Mouse (Mus musculus) kidney, embryonic 16.5 days (tissue): ENCODE results near the gene Osbpl9. TPM values are rescaled to one million over a fixed set of nuclear protein-coding genes. Genes with fewer than 3 reads are reported as not detected.

ENCODE experiments used
- ATAC-seq: fragments of 200-750 bp; cut with Nextera tagmentation; 2 replicates; pipeline ENCODE4 v1.8.0; 2017; ENCODE audit warnings: moderate TSS enrichment; ENCODE audit not compliant: low FRiP score, low TSS enrichment
- H3K27ac ChIP-seq: fragments of 300-500 bp; sonication (generic); 2 replicates; pipeline ENCODE4 v1.5.1; 2014; ENCODE audit warnings: low read length
- H3K27me3 ChIP-seq: fragments of 300-500 bp; sonication (generic); 2 replicates; pipeline ENCODE4 v1.6.1; 2014; ENCODE audit warnings: low read length, control low read depth, mixed read lengths; ENCODE audit not compliant: insufficient read depth
- H3K36me3 ChIP-seq: fragments of 300-500 bp; sonication (generic); 2 replicates; pipeline ENCODE4 v1.6.1; 2014; ENCODE audit warnings: low read length, control low read depth, mixed read lengths; ENCODE audit not compliant: insufficient read depth
- H3K4me1 ChIP-seq: fragments of 300-500 bp; sonication (generic); 2 replicates; pipeline ENCODE4 v1.6.1; 2014; ENCODE audit warnings: low read length, control low read depth, mixed read lengths; ENCODE audit not compliant: insufficient read depth
- H3K4me2 ChIP-seq: fragments of 300-500 bp; sonication (generic); replicated peaks from 2 replicates; pipeline ENCODE4 v1.6.1; 2014; ENCODE audit warnings: low read depth, low read length
- H3K4me3 ChIP-seq: fragments of 300-500 bp; sonication (generic); 2 replicates; pipeline ENCODE4 v1.5.1; 2014; ENCODE audit warnings: mild to moderate bottlenecking, low read length
- H3K9ac ChIP-seq: fragments of 300-500 bp; sonication (generic); replicated peaks from 2 replicates; pipeline ENCODE4 v1.6.1; 2014; ENCODE audit warnings: low read length
- H3K9me3 ChIP-seq: fragments of 300-500 bp; sonication (generic); 2 replicates; pipeline ENCODE4 v1.6.1; 2016; ENCODE audit warnings: low read length, control low read depth
- WGBS: fragments of 180-500 bp; shearing (Covaris S2); extraction: QIAGEN DNeasy Blood & Tissue Kit; methylation state at CpG from one replicate; pipeline ENCODE4 v1.1.7; 2014; 5-methylcytosine and 5-hydroxymethylcytosine counted together
- polyA plus RNA-seq: library from polyadenylated mRNA; unstranded; fragments of >200 nt; fragmentation: Nextera tagmentation; extraction: Ambion mirVana; gene quantifications from 2 replicates; pipeline ENCODE4 v1.2.1, GENCODE M21; 2015

The Osbpl9 gene
- polyA plus RNA-seq, 1 experiment from 2014 or later: 77.6 TPM

DNA sequence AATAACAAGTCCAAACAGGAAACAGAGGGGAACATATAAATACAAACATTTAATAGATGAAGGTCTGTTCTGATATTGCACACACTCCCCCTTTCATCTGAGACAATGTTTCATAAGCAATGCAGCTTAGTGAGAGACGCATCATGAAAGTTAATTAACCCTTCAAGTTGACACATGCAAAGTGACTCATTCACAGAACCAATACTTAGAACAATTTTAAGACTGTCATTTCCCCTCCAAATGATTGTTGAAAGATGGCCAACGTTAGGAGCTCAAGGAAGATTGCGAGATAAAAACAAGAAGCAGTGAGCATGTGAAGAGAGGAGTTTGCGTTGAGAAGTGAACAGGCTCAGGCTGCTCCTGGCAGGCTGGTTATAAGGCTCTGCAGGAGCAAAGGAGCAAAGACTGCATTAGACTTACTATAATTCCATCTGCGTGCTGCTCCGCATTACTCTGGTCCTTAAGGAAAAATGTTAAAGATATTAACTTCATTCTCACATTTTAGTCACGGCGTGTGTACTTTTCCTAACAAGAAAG, 110.8 kb downstream of the Osbpl9 start:
- WGBS: 88% methylated on average over 8 of the region's 8 CpGs
- Histone ChIP-seq H3K4me3 (no peak overlapping the region), H3K9ac (no peak overlapping the region), H3K9me3 (no peaks in the 10 kb centered on the region), H3K27me3 (no peaks in the 10 kb centered on the region), H3K36me3 (no peaks in the 10 kb centered on the region), H3K27ac (no peak overlapping the region), H3K4me2 (no peak overlapping the region), H3K4me1 (no peaks in the 10 kb centered on the region)
- no peak for ATAC-seq

DNA sequence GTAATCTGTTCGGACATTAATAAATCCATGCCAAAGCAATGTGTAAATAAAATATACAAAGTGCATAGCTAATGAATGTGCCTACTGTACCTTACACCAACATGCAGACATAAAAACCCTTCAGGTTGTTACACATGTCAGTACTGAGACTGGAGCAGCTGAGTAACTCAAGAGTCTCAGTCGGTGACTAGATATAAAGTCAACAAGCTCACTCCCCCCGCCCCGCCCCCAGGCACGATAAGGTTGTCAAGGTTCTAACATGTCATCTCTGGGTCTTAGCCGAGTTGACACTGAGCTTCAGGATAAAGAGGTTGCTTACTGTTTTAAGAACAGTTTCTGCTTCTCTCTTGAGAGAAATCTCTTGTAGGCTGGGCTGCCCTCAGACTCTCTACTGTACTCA, 112.1 kb downstream of the Osbpl9 start:
- Histone ChIP-seq H3K4me2 (no peak overlapping the region), H3K36me3 (no peaks in the 10 kb centered on the region), H3K27me3 (no peaks in the 10 kb centered on the region), H3K9me3 (no peaks in the 10 kb centered on the region), H3K27ac (no peak overlapping the region), H3K4me1 (no peaks in the 10 kb centered on the region), H3K4me3 (no peak overlapping the region), H3K9ac (no peak overlapping the region)
- WGBS: 47% methylated on average over 6 of the region's 6 CpGs
- no peak for ATAC-seq

DNA sequence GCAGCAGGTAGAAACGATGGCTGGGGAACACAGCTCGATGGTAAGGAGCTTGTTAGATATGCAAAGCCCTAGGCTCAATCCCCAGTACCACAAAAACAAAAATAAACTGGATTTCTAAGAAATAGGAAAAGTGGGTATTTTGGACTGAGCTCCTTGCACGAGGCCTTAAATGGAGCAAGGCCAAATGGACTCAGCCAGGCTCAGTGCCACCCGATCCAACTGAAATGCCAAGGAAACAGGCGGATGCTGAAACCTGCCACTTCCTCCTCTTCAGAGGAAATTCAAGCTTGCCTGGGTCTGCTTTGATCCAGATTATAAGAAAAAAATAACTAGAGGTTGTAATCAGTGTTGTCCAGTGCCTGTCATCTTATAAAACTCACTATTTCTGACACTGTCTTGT, 112.9 kb downstream of the Osbpl9 start:
- no peaks in the 10 kb centered on the region for H3K27me3 ChIP-seq
- no peak overlapping the region for H3K4me3 ChIP-seq
- no peaks in the 10 kb centered on the region for H3K36me3 ChIP-seq
- ATAC-seq: no peak
- no peak overlapping the region for H3K9ac ChIP-seq
- WGBS: 90% methylated on average over 5 of the region's 5 CpGs
- H3K4me1 ChIP-seq: no peaks in the 10 kb centered on the region
- H3K4me2 ChIP-seq: no peak overlapping the region
- no peaks in the 10 kb centered on the region for H3K9me3 ChIP-seq
- no peak overlapping the region for H3K27ac ChIP-seq

DNA sequence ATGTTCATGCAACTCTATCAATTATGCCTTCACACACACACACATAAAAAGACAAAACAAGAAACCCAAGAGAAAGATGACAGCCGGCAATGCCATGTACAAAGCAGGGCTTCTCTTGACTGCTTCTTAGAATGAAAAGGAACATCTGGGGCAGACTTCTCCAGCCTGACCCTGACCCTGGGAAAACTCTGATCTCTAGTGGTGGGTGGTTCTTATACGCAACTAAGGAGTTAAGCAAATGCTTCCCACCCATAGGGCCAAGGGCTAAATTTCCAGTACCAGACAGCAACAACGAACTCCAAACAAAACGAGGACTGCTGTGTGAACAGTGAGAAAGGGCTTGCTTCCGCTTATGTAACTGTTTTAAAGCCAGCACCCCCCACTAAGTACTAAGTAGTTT, 122.0 kb downstream of the Osbpl9 start:
- no peak overlapping the region for H3K4me3 ChIP-seq
- H3K36me3 ChIP-seq: peaks cover 12% of the 10 kb centered on the region
- H3K9ac ChIP-seq: no peak overlapping the region
- ATAC-seq: peak; percentile 31; the same call in 1 of the 2 replicates
- H3K9me3 ChIP-seq: no peaks in the 10 kb centered on the region
- WGBS: 53% methylated on average over 5 of the region's 5 CpGs
- H3K27me3 ChIP-seq: no peaks in the 10 kb centered on the region
- H3K27ac ChIP-seq: peak overlapping the region; percentile 29
- H3K4me2 ChIP-seq: no peak overlapping the region
- no peaks in the 10 kb centered on the region for H3K4me1 ChIP-seq

DNA sequence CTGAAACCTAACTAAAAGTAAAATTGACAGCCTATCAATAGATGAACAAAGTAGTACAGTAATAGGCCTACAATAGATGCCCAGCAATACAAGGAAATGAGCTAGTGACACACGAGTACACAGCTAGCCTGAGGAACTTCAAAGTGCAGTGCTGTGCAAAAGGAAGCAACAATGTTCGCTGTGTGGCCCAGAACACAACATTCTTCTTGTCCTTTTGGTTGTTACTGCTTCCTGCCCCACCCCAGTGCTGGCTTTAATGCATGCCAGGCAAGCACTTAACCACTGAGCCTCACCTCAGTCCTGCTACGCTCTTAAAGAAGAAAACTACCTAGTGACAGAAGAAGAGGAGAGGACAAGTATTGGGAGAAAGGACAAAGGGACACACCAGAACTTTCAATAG, 122.4 kb downstream of the Osbpl9 start:
- Histone ChIP-seq H3K9me3 (no peaks in the 10 kb centered on the region), H3K27ac (peak overlapping the region; percentile 29), H3K27me3 (no peaks in the 10 kb centered on the region), H3K4me2 (no peak overlapping the region), H3K4me3 (no peak overlapping the region), H3K4me1 (no peaks in the 10 kb centered on the region), H3K9ac (no peak overlapping the region), H3K36me3 (peaks cover 12% of the 10 kb centered on the region)
- ATAC-seq: no peak
- WGBS: 74% methylated on average over 3 of the region's 3 CpGs

DNA sequence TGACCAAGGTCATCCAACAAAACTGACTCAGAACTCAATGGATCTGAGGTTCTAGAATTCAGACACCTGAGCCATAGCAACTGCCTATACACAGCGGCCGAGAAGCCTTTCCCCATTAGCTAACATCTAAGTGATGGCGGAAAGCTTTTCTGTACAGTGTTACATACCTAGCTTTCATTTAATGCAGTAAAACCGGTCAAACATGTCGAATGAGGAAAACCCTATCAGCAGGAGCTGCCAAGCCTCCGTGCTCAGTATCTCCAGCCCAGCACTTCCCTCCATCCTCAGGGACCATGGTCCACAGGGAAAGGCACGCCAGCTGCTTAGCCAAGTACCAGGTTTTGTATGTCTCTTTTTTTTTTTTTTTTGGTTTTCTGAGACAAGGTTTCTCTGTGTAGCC, 123.1 kb downstream of the Osbpl9 start:
- WGBS: 84% methylated on average over 7 of the region's 7 CpGs
- Histone ChIP-seq H3K9ac (no peak overlapping the region), H3K27ac (peak overlapping the region; percentile 28; the same call in 1 of the 2 replicates)

DNA sequence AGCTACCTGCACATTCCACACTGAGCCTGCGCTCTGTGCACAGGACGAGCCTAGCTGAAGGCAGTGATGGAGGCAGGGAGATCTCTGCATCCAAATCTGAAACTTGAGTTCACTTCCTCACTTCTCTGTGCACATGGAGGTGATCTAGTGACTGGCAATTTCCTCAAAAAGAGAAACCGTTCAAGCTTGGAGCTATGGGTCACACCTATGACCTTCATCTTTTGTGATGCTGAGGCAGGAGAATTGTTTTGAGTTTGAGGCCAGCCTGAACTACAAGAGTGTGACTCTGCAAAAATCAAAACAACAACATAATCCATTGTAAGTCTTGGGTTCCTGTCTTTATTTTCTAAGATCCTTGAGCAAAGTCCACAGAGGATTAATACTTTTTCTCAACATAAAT, 128.8 kb downstream of the Osbpl9 start:
- Histone ChIP-seq H3K4me3 (no peak overlapping the region), H3K9me3 (no peaks in the 10 kb centered on the region), H3K9ac (no peak overlapping the region), H3K4me1 (0 out of 2 replicates have a peak, but pooled peaks cover 4% of the 10 kb centered on the region), H3K36me3 (peaks cover 27% of the 10 kb centered on the region), H3K4me2 (no peak overlapping the region), H3K27ac (no peak overlapping the region), H3K27me3 (no peaks in the 10 kb centered on the region)
- ATAC-seq: no peak
- 86% methylated on average over 3 of the region's 3 CpGs for WGBS

More for the DNA sequence above, 123.1 kb downstream of the Osbpl9 start:
- Histone ChIP-seq H3K4me3 (no peak overlapping the region), H3K4me2 (no peak overlapping the region), H3K4me1 (no peaks in the 10 kb centered on the region), H3K27me3 (no peaks in the 10 kb centered on the region), H3K9me3 (no peaks in the 10 kb centered on the region), H3K36me3 (peaks cover 12% of the 10 kb centered on the region)
- ATAC-seq: peak; percentile 15; the same call in 1 of the 2 replicates

DNA sequence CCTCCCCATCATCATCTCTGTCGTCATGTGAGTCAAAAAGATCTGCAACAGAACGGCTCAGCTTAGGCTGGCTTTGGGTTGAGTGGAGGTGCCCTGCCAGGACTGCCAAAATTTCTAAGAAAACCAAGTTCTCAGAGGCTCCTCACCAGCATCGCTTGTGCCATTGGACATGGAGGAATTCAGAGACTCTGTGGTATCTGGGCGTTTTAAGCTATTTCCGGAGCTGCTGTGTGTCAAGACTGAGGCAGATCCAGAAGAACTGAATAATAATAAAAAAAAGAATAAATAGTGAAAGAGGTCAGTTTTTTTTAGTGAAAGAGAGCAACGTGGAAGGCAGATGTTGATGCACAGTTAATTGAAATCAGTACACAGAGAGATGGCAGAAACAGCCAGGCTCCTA, 129.2 kb downstream of the Osbpl9 start:
- H3K27ac ChIP-seq: no peak overlapping the region
- no peak for ATAC-seq
- peaks cover 25% of the 10 kb centered on the region for H3K36me3 ChIP-seq
- no peak overlapping the region for H3K9ac ChIP-seq
- H3K4me2 ChIP-seq: no peak overlapping the region
- 87% methylated on average over 6 of the region's 6 CpGs for WGBS
- 0 out of 2 replicates have a peak, but pooled peaks cover 4% of the 10 kb centered on the region for H3K4me1 ChIP-seq
- H3K27me3 ChIP-seq: no peaks in the 10 kb centered on the region
- no peak overlapping the region for H3K4me3 ChIP-seq
- no peaks in the 10 kb centered on the region for H3K9me3 ChIP-seq

DNA sequence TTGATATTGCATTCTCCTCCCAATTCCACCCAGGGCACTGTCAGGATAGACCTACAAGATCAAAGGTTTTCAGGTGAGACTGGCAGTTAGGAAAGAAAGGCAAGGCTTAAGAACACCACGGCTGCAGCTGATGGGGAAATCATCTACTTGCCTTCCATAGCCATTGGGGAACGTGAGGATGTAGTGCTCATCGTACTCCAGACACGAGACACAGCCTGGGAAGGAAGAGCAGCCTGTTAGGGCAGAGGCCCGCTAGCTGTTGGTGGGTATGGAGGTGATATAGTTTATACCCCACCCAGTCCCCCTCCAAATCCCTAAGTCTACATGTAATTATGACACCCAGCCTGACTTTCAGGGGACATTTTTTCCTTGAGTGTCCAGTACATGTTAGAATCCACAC, 136.4 kb downstream of the Osbpl9 start:
- H3K9ac ChIP-seq: no peak overlapping the region
- peaks cover 60% of the 10 kb centered on the region for H3K36me3 ChIP-seq
- H3K27ac ChIP-seq: no peak overlapping the region
- no peak overlapping the region for H3K4me2 ChIP-seq
- no peaks in the 10 kb centered on the region for H3K27me3 ChIP-seq
- no peak for ATAC-seq
- no peaks in the 10 kb centered on the region for H3K9me3 ChIP-seq
- 93% methylated on average over 5 of the region's 5 CpGs for WGBS
- H3K4me1 ChIP-seq: no peaks in the 10 kb centered on the region
- H3K4me3 ChIP-seq: no peak overlapping the region

DNA sequence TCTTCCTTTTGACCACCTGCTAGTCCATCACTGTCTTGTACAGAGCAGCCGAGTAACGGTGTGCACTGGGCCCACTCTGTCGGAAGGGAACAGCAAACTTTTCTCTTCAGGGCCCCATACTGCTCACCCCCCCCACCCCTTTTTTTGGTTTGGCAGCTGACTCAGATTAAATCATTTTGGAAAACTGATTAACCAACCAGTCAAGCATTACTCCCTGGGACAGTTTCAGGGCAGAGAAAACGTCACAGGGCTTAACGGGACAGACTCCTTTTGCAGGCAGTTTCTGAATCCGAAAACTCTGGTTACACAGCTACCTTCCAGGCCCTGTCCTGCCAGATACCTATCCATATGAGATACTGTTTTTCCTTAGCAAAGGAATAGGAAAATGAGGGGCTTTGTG, 137.1 kb downstream of the Osbpl9 start:
- Histone ChIP-seq H3K27ac (no peak overlapping the region), H3K36me3 (peaks cover 60% of the 10 kb centered on the region), H3K4me2 (no peak overlapping the region), H3K9ac (no peak overlapping the region), H3K4me3 (no peak overlapping the region), H3K4me1 (no peaks in the 10 kb centered on the region), H3K9me3 (no peaks in the 10 kb centered on the region), H3K27me3 (no peaks in the 10 kb centered on the region)
- ATAC-seq: no peak
- 69% methylated on average over 6 of the region's 6 CpGs for WGBS
